Mouse (Mus musculus): ENCODE data around the gene Srsf2. TPM values are rescaled to one million over a fixed set of nuclear protein-coding genes. Genes with fewer than 3 reads are reported as not detected.

Gene Srsf2
- polyA plus RNA-seq, 1 experiment from 2014 or later, result 360 TPM

- Histone ChIP-seq H3K27me3 (ENCODE audit: control insufficient read depth, insufficient read depth, low read depth, low read length) (no peaks in the 10 kb centered on the region), H3K36me3 (ENCODE audit: control insufficient read depth, insufficient read depth) (no peaks in the 10 kb centered on the region), H3K4me3 (ENCODE audit: low read depth, low read length) (no peak overlapping the region), H3K27ac (ENCODE audit: low read length) (no peak overlapping the region), H3K4me2 (ENCODE audit: low read depth, low read length) (no peak overlapping the region), H3K4me1 (ENCODE audit: control insufficient read depth, low read depth, low read length) (no peaks in the 10 kb centered on the region), H3K9me3 (replicated peaks; ENCODE audit: control insufficient read depth, low read length) (no peaks in the 10 kb centered on the region), H3K9ac (ENCODE audit: low read depth, low read length) (no peak overlapping the region)
- 72% methylated on average over 5 of the region's 5 CpGs for WGBS (ENCODE audit: insufficient replicate concordance)
- ATAC-seq (ENCODE audit: low read depth), result no peak
Observed at GRCm38 (mm10) chr11:116801106-116801505, 51.8 kb downstream of the Srsf2 start.

Other genes with a start within 250 kb of the Srsf2 start
- 6.7 and 7.7 TPM in 2 replicates for gene Rhbdf2, start 226.1 kb downstream of the Srsf2 start, polyA plus RNA-seq (2015; fragmentation: Nextera tagmentation; extraction: Ambion mirVana)
- 0.12 TPM in 1 of 2 replicates, not detected in the other for gene Prcd, start 199.6 kb downstream of the Srsf2 start, polyA plus RNA-seq (2015; fragmentation: Nextera tagmentation; extraction: Ambion mirVana)
- 1.1 and 1.2 TPM in 2 replicates for gene Cygb, start 198.8 kb downstream of the Srsf2 start, polyA plus RNA-seq (2015; fragmentation: Nextera tagmentation; extraction: Ambion mirVana)
- not detected in 2 replicates for gene St6galnac1, start 77.6 kb downstream of the Srsf2 start, polyA plus RNA-seq (2015; fragmentation: Nextera tagmentation; extraction: Ambion mirVana)
- 0.79 and 1.4 TPM in 2 replicates for gene Mxra7, start 25.0 kb downstream of the Srsf2 start, polyA plus RNA-seq (2015; fragmentation: Nextera tagmentation; extraction: Ambion mirVana)
- 31.6 and 33.0 TPM in 2 replicates for gene Mettl23, start 9.8 kb downstream of the Srsf2 start, polyA plus RNA-seq (2015; fragmentation: Nextera tagmentation; extraction: Ambion mirVana)
- gene Jmjd6, start 9.6 kb downstream of the Srsf2 start, polyA plus RNA-seq (2015; fragmentation: Nextera tagmentation; extraction: Ambion mirVana), result 23.4 and 25.4 TPM in 2 replicates
- 9.4 and 10.1 TPM in 2 replicates for gene Mfsd11, start 654 bp downstream of the Srsf2 start, polyA plus RNA-seq (2015; fragmentation: Nextera tagmentation; extraction: Ambion mirVana)
- 0.05 TPM in 1 of 2 replicates, not detected in the other for gene Mgat5b, start 65.8 kb upstream of the Srsf2 start, polyA plus RNA-seq (2015; fragmentation: Nextera tagmentation; extraction: Ambion mirVana)